Mouse (Mus musculus) heart, embryonic 15.5 days (tissue): ENCODE data around the gene Dnah6. TPM values are rescaled to one million over a fixed set of nuclear protein-coding genes. Genes with fewer than 3 reads are reported as not detected.
A peak's percentile ranks its signal among the peaks of the same experiment; 100 is the strongest.

Source experiments
- ATAC-seq: fragments of 200-750 bp; cut with Nextera tagmentation; replicated peaks from 2 replicates; pipeline ENCODE4 v1.8.0; 2017; ENCODE audit warnings: low read depth, moderate TSS enrichment; ENCODE audit not compliant: insufficient number of reproducible peaks, insufficient read depth, low FRiP score
- H3K27ac ChIP-seq: fragments of 300-500 bp; sonication (generic); 2 replicates; pipeline ENCODE4 v1.5.1; 2015; ENCODE audit warnings: mild to moderate bottlenecking, inconsistent platforms
- H3K27me3 ChIP-seq: fragments of 300-500 bp; sonication (generic); 2 replicates; pipeline ENCODE4 v1.6.1; 2015; ENCODE audit warnings: inconsistent platforms
- H3K36me3 ChIP-seq: fragments of 300-500 bp; sonication (generic); 2 replicates; pipeline ENCODE4 v1.6.1; 2015; ENCODE audit warnings: mild to moderate bottlenecking, inconsistent platforms
- H3K4me1 ChIP-seq: fragments of 300-500 bp; sonication (generic); replicated peaks from 2 replicates; pipeline ENCODE4 v1.6.1; 2015; ENCODE audit warnings: inconsistent platforms
- H3K4me2 ChIP-seq: fragments of 300-500 bp; sonication (generic); 2 replicates; pipeline ENCODE4 v1.6.1; 2015; ENCODE audit warnings: inconsistent platforms, mild to moderate bottlenecking, moderate library complexity
- H3K4me3 ChIP-seq: fragments of 300-500 bp; sonication (generic); 2 replicates; pipeline ENCODE4 v1.5.1; 2015; ENCODE audit warnings: mild to moderate bottlenecking, inconsistent platforms
- H3K9ac ChIP-seq: fragments of 300-500 bp; sonication (generic); 2 replicates; pipeline ENCODE4 v1.6.1; 2015; ENCODE audit warnings: mild to moderate bottlenecking, inconsistent platforms
- H3K9me3 ChIP-seq: fragments of 300-500 bp; sonication (generic); replicated peaks from 2 replicates; pipeline ENCODE4 v1.6.1; 2016; ENCODE audit warnings: inconsistent platforms
- whole genome bisulfite sequencing: fragments of 180-500 bp; shearing (Covaris S2); methylation state at CpG from one replicate; pipeline ENCODE4 v1.1.7; 2015; ENCODE audit warnings: mixed read lengths; 5-methylcytosine and 5-hydroxymethylcytosine counted together
- polyA plus RNA-seq: library from polyadenylated mRNA; unstranded; fragments of >200 nt; fragmentation: Nextera tagmentation; extraction: Ambion mirVana; gene quantifications from 2 replicates; pipeline ENCODE4 v1.2.1, GENCODE M21; 2015

Dnah6 gene
- polyA plus RNA-seq, 1 experiment from 2014 or later: 0.11 TPM

- Histone ChIP-seq H3K4me3 (no peak overlapping the region), H3K9ac (no peak overlapping the region), H3K4me2 (no peak overlapping the region), H3K36me3 (no peaks in the 10 kb centered on the region), H3K4me1 (peaks cover 11% of the 10 kb centered on the region), H3K9me3 (no peaks in the 10 kb centered on the region), H3K27ac (no peak overlapping the region), H3K27me3 (no peaks in the 10 kb centered on the region)
- ATAC-seq: no peak
- 61% methylated on average over 5 of the region's 5 CpGs for WGBS
These were observed 37.2 kb downstream of the Dnah6 start for GRCm38 (mm10) chr6:73184276-73184675.

GRCm38 (mm10) chr6:73182987-73183386, 38.5 kb downstream of the Dnah6 start:
- 38% methylated on average over 3 of the region's 3 CpGs for WGBS

GRCm38 (mm10) chr6:73182410-73182809, 39.0 kb downstream of the Dnah6 start:
- Histone ChIP-seq H3K27me3 (no peaks in the 10 kb centered on the region), H3K27ac (no peak overlapping the region), H3K36me3 (no peaks in the 10 kb centered on the region), H3K9me3 (no peaks in the 10 kb centered on the region), H3K4me2 (no peak overlapping the region), H3K9ac (no peak overlapping the region), H3K4me1 (peaks cover 4% of the 10 kb centered on the region; the same call in 1 of the 2 replicates), H3K4me3 (no peak overlapping the region)
- 38% methylated on average over 3 of the region's 3 CpGs for WGBS
- ATAC-seq: no peak

More at GRCm38 (mm10) chr6:73182987-73183386, 38.5 kb downstream of the Dnah6 start:
- peaks cover 6% of the 10 kb centered on the region for H3K4me1 ChIP-seq
- H3K4me3 ChIP-seq: no peak overlapping the region
- no peak overlapping the region for H3K27ac ChIP-seq
- no peaks in the 10 kb centered on the region for H3K9me3 ChIP-seq
- ATAC-seq: 0 out of 2 replicates have a peak, but pooled peaks have one; percentile 58
- H3K27me3 ChIP-seq: no peaks in the 10 kb centered on the region
- no peaks in the 10 kb centered on the region for H3K36me3 ChIP-seq
- no peak overlapping the region for H3K9ac ChIP-seq
- H3K4me2 ChIP-seq: no peak overlapping the region

GRCm38 (mm10) chr6:73182006-73182405, 39.4 kb downstream of the Dnah6 start:
- 65% methylated on average over 4 of the region's 4 CpGs for WGBS

GRCm38 (mm10) chr6:73175156-73175555, 46.3 kb downstream of the Dnah6 start:
- WGBS: 57% methylated on average over 3 of the region's 3 CpGs
- H3K4me2 ChIP-seq: no peak overlapping the region
- no peak for ATAC-seq
- H3K9ac ChIP-seq: no peak overlapping the region
- no peaks in the 10 kb centered on the region for H3K9me3 ChIP-seq
- H3K4me1 ChIP-seq: no peaks in the 10 kb centered on the region
- no peak overlapping the region for H3K4me3 ChIP-seq
- H3K27me3 ChIP-seq: no peaks in the 10 kb centered on the region
- H3K27ac ChIP-seq: no peak overlapping the region
- no peaks in the 10 kb centered on the region for H3K36me3 ChIP-seq

More at GRCm38 (mm10) chr6:73182006-73182405, 39.4 kb downstream of the Dnah6 start:
- no peak overlapping the region for H3K4me2 ChIP-seq
- H3K9ac ChIP-seq: no peak overlapping the region
- H3K4me1 ChIP-seq: peaks cover 4% of the 10 kb centered on the region; the same call in 1 of the 2 replicates
- H3K27ac ChIP-seq: no peak overlapping the region
- ATAC-seq: no peak
- H3K9me3 ChIP-seq: no peaks in the 10 kb centered on the region
- H3K36me3 ChIP-seq: no peaks in the 10 kb centered on the region
- H3K27me3 ChIP-seq: no peaks in the 10 kb centered on the region
- H3K4me3 ChIP-seq: no peak overlapping the region

GRCm38 (mm10) chr6:73167230-73167629, 54.2 kb downstream of the Dnah6 start:
- Histone ChIP-seq H3K36me3 (no peaks in the 10 kb centered on the region), H3K27me3 (no peaks in the 10 kb centered on the region), H3K9ac (no peak overlapping the region), H3K4me2 (no peak overlapping the region), H3K4me3 (no peak overlapping the region), H3K27ac (no peak overlapping the region), H3K9me3 (no peaks in the 10 kb centered on the region), H3K4me1 (no peaks in the 10 kb centered on the region)
- 71% methylated on average over 3 of the region's 3 CpGs for WGBS
- no peak for ATAC-seq

GRCm38 (mm10) chr6:73162958-73163357, 58.5 kb downstream of the Dnah6 start:
- Histone ChIP-seq H3K27me3 (no peaks in the 10 kb centered on the region), H3K4me2 (no peak overlapping the region), H3K9ac (no peak overlapping the region), H3K4me3 (no peak overlapping the region), H3K27ac (no peak overlapping the region), H3K4me1 (no peaks in the 10 kb centered on the region), H3K36me3 (no peaks in the 10 kb centered on the region), H3K9me3 (no peaks in the 10 kb centered on the region)
- WGBS: 69% methylated on average over 1 of the region's 1 CpGs
- no peak for ATAC-seq

GRCm38 (mm10) chr6:73161338-73161737, 60.1 kb downstream of the Dnah6 start:
- H3K4me2 ChIP-seq: no peak overlapping the region
- H3K27me3 ChIP-seq: no peaks in the 10 kb centered on the region
- 76% methylated on average over 4 of the region's 4 CpGs for WGBS
- no peak overlapping the region for H3K27ac ChIP-seq
- H3K9ac ChIP-seq: no peak overlapping the region
- no peaks in the 10 kb centered on the region for H3K9me3 ChIP-seq
- ATAC-seq: no peak
- H3K36me3 ChIP-seq: no peaks in the 10 kb centered on the region
- no peak overlapping the region for H3K4me3 ChIP-seq
- no peaks in the 10 kb centered on the region for H3K4me1 ChIP-seq

GRCm38 (mm10) chr6:73155455-73155854, 66.0 kb downstream of the Dnah6 start:
- H3K4me1 ChIP-seq: no peaks in the 10 kb centered on the region
- WGBS: 74% methylated on average over 2 of the region's 2 CpGs
- no peak overlapping the region for H3K9ac ChIP-seq
- ATAC-seq: no peak
- H3K27ac ChIP-seq: no peak overlapping the region
- no peaks in the 10 kb centered on the region for H3K36me3 ChIP-seq
- H3K4me2 ChIP-seq: no peak overlapping the region
- no peaks in the 10 kb centered on the region for H3K9me3 ChIP-seq
- H3K4me3 ChIP-seq: no peak overlapping the region
- no peaks in the 10 kb centered on the region for H3K27me3 ChIP-seq

GRCm38 (mm10) chr6:73153675-73154074, 67.8 kb downstream of the Dnah6 start:
- H3K9ac ChIP-seq: no peak overlapping the region
- H3K4me1 ChIP-seq: no peaks in the 10 kb centered on the region
- ATAC-seq: no peak; the same call in 1 of the 2 replicates
- no peak overlapping the region for H3K4me2 ChIP-seq
- WGBS: 0% methylated on average over 1 of the region's 1 CpGs
- no peaks in the 10 kb centered on the region for H3K36me3 ChIP-seq
- no peaks in the 10 kb centered on the region for H3K9me3 ChIP-seq
- no peaks in the 10 kb centered on the region for H3K27me3 ChIP-seq
- H3K27ac ChIP-seq: no peak overlapping the region
- no peak overlapping the region for H3K4me3 ChIP-seq

- H3K9ac ChIP-seq: no peak overlapping the region
- H3K36me3 ChIP-seq: no peaks in the 10 kb centered on the region
- no peak overlapping the region for H3K4me2 ChIP-seq
- no peaks in the 10 kb centered on the region for H3K4me1 ChIP-seq
- H3K27ac ChIP-seq: no peak overlapping the region
- ATAC-seq: no peak
- H3K27me3 ChIP-seq: no peaks in the 10 kb centered on the region
- no peak overlapping the region for H3K4me3 ChIP-seq
- WGBS: 81% methylated on average over 7 of the region's 7 CpGs
- no peaks in the 10 kb centered on the region for H3K9me3 ChIP-seq
These were observed 78.0 kb downstream of the Dnah6 start for GRCm38 (mm10) chr6:73143403-73143802.

- H3K4me2 ChIP-seq: no peak overlapping the region
- no peaks in the 10 kb centered on the region for H3K4me1 ChIP-seq
- no peak overlapping the region for H3K4me3 ChIP-seq
- ATAC-seq: no peak
- no peak overlapping the region for H3K9ac ChIP-seq
- no peak overlapping the region for H3K27ac ChIP-seq
- no peaks in the 10 kb centered on the region for H3K27me3 ChIP-seq
- H3K9me3 ChIP-seq: no peaks in the 10 kb centered on the region
- no peaks in the 10 kb centered on the region for H3K36me3 ChIP-seq
- 81% methylated on average over 4 of the region's 4 CpGs for WGBS
These were observed 78.7 kb downstream of the Dnah6 start for GRCm38 (mm10) chr6:73142776-73143175.
